Mouse (Mus musculus) neural tube, embryonic 14.5 days (tissue): ENCODE results near the gene Zfp800. TPM values are rescaled to one million over a fixed set of nuclear protein-coding genes. Genes with fewer than 3 reads are reported as not detected.

ENCODE experiments used
- ATAC-seq: fragments of 200-750 bp; cut with Nextera tagmentation; 2 replicates; pipeline ENCODE4 v1.8.0; 2017; ENCODE audit warnings: low read depth, mild to moderate bottlenecking, moderate TSS enrichment, moderate library complexity
- H3K27ac ChIP-seq: fragments of 300-500 bp; sonication (generic); 2 replicates; pipeline ENCODE4 v1.5.1; 2014; ENCODE audit warnings: low read depth, mild to moderate bottlenecking, control low read depth, low read length, moderate library complexity, mixed read lengths
- H3K27me3 ChIP-seq: fragments of 300-500 bp; sonication (generic); 2 replicates; pipeline ENCODE4 v1.6.1; 2014; ENCODE audit warnings: low read length; ENCODE audit not compliant: control insufficient read depth, insufficient read depth
- H3K36me3 ChIP-seq: fragments of 300-500 bp; sonication (generic); 2 replicates; pipeline ENCODE4 v1.6.1; 2014; ENCODE audit warnings: low read length, mixed read lengths; ENCODE audit not compliant: control insufficient read depth, insufficient read depth
- H3K4me1 ChIP-seq: fragments of 300-500 bp; sonication (generic); 2 replicates; pipeline ENCODE4 v1.6.1; 2014; ENCODE audit warnings: low read length; ENCODE audit not compliant: control insufficient read depth, insufficient read depth
- H3K4me2 ChIP-seq: fragments of 300-500 bp; sonication (generic); 2 replicates; pipeline ENCODE4 v1.6.1; 2014; ENCODE audit warnings: mild to moderate bottlenecking, low read depth, low read length, control low read depth
- H3K4me3 ChIP-seq: fragments of 300-500 bp; sonication (generic); 2 replicates; pipeline ENCODE4 v1.5.1; 2014; ENCODE audit warnings: low read depth, low read length, control low read depth, mixed read lengths
- H3K9ac ChIP-seq: fragments of 300-500 bp; sonication (generic); replicated peaks from 2 replicates; pipeline ENCODE4 v1.6.1; 2014; ENCODE audit warnings: low read depth, mild to moderate bottlenecking, control low read depth, low read length, mixed read lengths
- H3K9me3 ChIP-seq: fragments of 300-500 bp; sonication (generic); 2 replicates; pipeline ENCODE4 v1.6.1; 2016; ENCODE audit warnings: low read length; ENCODE audit not compliant: control insufficient read depth
- WGBS: fragments of 180-500 bp; shearing (Covaris S2); extraction: QIAGEN DNeasy Blood & Tissue Kit; methylation state at CpG from one replicate; pipeline ENCODE4 v1.1.7; 2014; 5-methylcytosine and 5-hydroxymethylcytosine counted together
- polyA plus RNA-seq: library from polyadenylated mRNA; unstranded; fragments of >200 nt; fragmentation: Nextera tagmentation; extraction: Ambion mirVana; gene quantifications from 2 replicates; pipeline ENCODE4 v1.2.1, GENCODE M21; 2014

The Zfp800 gene
- polyA plus RNA-seq, 1 experiment from 2014 or later, result 27.0 TPM

DNA sequence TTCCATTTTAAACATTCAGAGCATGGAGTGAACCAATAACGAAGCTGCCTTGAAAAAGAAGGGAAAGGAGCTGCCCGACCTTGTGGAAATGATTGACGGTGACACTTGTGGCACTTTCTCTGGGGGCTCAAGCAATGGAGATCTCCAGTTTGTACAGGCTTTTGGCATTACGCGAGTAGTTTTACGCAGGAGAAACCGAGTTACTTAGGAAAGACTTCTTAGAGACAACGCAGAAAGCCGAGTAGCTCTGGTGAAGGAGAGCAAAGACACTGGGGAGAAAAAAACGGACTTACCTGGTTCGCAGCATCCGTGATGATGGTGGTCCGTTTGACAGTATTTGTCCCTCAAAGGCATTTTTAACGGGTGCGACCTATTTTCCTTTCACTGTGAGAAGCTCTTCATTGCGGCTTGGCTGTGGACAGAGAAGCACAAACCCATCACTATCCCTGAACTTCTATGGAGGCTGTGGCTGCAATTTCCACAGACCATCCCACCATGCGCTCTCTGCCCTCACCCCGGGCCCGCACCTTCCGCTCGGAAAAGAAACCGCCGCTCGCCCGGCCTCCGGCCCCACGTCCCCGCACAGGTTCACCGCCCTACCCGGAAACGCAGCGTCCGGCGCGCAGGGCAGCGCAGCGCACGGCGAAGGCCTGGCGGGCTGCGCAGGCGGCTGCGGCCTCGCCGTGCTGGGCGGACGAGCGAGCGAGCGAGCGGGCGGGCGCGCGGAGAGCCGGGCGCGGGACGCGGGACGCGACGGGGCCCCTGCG, 137.2 kb downstream of the Zfp800 start:
- Histone ChIP-seq H3K36me3 (no peaks in the 10 kb centered on the region; the same call in 1 of the 2 replicates), H3K9ac (peak overlapping the region; percentile 66), H3K4me2 (peak overlapping the region; percentile 77), H3K4me1 (no peaks in the 10 kb centered on the region), H3K27ac (peak overlapping the region; percentile 81), H3K9me3 (no peaks in the 10 kb centered on the region), H3K4me3 (peak overlapping the region; percentile 89), H3K27me3 (0 out of 2 replicates have a peak, but pooled peaks cover 3% of the 10 kb centered on the region)
- 1% methylated on average over 64 of the region's 64 CpGs for WGBS
- ATAC-seq, result peak; percentile 38

DNA sequence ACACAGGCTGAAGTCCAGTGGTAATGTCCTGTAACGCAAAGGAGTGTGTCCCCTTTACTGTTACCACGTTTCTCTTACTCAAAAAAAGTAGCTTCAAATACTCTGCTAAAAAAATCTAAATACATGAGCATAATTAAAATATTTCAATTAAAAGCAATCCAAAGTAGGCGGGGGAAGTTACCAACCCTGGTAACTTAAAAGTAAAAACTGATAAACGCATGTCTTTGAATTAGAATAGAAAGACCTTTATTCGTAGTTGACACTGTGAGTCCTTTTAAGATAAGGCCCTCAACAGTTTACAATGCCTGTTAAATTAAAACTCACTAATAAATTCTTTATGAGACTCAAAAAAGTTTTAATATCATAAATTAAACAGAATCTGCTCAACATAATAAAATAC, 138.1 kb downstream of the Zfp800 start:
- WGBS, result 92% methylated on average over 5 of the region's 5 CpGs
- H3K4me3 ChIP-seq, result no peak overlapping the region
- no peak for ATAC-seq
- no peak overlapping the region for H3K27ac ChIP-seq
- H3K4me2 ChIP-seq, result no peak overlapping the region
- no peaks in the 10 kb centered on the region for H3K9me3 ChIP-seq
- H3K36me3 ChIP-seq, result no peaks in the 10 kb centered on the region; the same call in 1 of the 2 replicates
- no peaks in the 10 kb centered on the region for H3K4me1 ChIP-seq
- 0 out of 2 replicates have a peak, but pooled peaks cover 3% of the 10 kb centered on the region for H3K27me3 ChIP-seq
- H3K9ac ChIP-seq, result no peak overlapping the region

DNA sequence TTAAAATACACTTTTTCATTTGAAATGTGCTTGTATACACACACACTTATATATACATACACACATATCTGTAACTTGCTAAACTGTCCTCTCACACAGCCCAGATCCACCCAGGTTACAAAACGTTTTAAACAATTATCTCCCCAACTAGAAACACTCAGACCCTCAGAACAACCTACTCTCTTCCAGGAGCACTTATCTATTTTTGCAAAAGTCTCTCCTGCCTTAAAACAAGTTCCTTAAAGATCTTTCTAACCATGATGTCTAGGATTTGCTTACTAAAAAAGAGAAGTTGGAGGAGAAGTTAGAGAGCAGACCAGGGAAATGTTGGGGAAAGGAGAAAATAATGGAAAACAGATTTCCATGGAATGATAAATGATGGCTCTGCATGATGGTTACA, 139.4 kb downstream of the Zfp800 start:
- Histone ChIP-seq H3K4me2 (no peak overlapping the region), H3K27ac (no peak overlapping the region), H3K27me3 (0 out of 2 replicates have a peak, but pooled peaks cover 3% of the 10 kb centered on the region), H3K4me3 (no peak overlapping the region), H3K36me3 (no peaks in the 10 kb centered on the region; the same call in 1 of the 2 replicates), H3K9ac (no peak overlapping the region), H3K9me3 (no peaks in the 10 kb centered on the region), H3K4me1 (no peaks in the 10 kb centered on the region)
- no peak for ATAC-seq
- 67% methylated on average over 1 of the region's 1 CpGs for WGBS

DNA sequence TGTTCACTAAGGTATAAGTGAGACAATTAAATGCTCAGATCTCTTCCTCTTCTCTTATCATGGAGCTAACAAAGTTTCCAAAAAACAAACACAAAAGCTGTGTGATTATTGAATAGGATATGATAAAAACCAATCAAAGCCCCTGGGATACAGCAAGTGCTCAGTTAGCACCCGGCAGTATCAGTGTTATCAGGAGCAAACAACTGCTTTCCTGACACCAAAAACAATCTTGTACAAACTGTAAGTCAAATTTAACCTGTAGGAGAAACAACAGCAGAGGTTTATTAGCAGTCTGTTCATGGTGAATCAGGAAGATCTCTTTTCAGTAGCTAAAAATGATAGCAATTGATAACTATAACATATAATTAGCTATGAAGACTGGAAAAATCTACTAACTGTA, 140.0 kb downstream of the Zfp800 start:
- Histone ChIP-seq H3K27ac (no peak overlapping the region), H3K36me3 (no peaks in the 10 kb centered on the region; the same call in 1 of the 2 replicates), H3K4me1 (no peaks in the 10 kb centered on the region), H3K9me3 (no peaks in the 10 kb centered on the region), H3K27me3 (0 out of 2 replicates have a peak, but pooled peaks cover 3% of the 10 kb centered on the region), H3K4me2 (no peak overlapping the region), H3K4me3 (no peak overlapping the region), H3K9ac (no peak overlapping the region)
- 90% methylated on average over 1 of the region's 1 CpGs for WGBS
- no peak for ATAC-seq

DNA sequence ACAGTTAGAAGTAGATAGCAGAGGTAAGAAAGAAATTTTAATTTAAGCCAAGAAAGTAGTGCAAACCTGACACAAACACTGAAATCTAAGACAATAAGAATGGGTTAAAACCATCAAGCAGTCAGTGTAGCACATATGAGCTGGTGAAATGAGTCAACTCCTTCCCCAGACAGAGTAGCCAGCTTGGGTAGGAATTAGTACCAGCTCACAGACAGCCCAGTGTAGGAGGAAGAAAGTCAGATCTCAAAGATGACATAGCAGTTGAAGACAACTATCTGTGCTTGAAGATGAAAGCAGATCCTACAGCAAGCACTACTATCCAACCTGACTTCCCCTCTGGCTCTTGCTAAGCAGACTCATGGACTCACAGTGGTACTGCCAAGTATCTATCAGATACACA, 145.0 kb downstream of the Zfp800 start:
- no peak overlapping the region for H3K9ac ChIP-seq
- no peak overlapping the region for H3K27ac ChIP-seq
- H3K9me3 ChIP-seq, result no peaks in the 10 kb centered on the region
- H3K4me2 ChIP-seq, result no peak overlapping the region
- H3K27me3 ChIP-seq, result no peaks in the 10 kb centered on the region
- no peaks in the 10 kb centered on the region; the same call in 1 of the 2 replicates for H3K36me3 ChIP-seq
- no peaks in the 10 kb centered on the region for H3K4me1 ChIP-seq
- no peak for ATAC-seq
- H3K4me3 ChIP-seq, result no peak overlapping the region

DNA sequence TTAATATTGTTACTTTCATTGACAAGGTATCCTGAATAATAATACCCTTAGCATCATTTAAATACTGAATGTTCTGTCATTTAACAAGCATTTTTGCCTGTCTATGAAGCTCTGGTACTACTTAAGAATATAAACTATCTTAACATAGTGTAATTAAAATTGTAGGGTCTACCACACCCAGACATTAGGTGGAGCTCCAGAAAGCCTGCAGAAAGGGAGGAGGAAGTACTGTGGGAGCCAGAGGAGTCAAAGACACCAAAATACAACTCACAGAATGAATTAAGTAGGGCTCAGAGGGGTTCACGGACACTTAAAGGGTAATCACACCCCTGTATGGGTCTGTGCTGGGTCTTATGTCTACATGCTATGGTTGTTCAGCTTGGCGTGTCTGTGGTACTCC, 149.6 kb downstream of the Zfp800 start:
- Histone ChIP-seq H3K4me3 (no peak overlapping the region), H3K36me3 (peaks cover 10% of the 10 kb centered on the region; the same call in 1 of the 2 replicates), H3K9ac (no peak overlapping the region), H3K4me2 (no peak overlapping the region), H3K27ac (no peak overlapping the region), H3K4me1 (no peaks in the 10 kb centered on the region), H3K9me3 (no peaks in the 10 kb centered on the region), H3K27me3 (no peaks in the 10 kb centered on the region)
- WGBS, result 90% methylated on average over 2 of the region's 2 CpGs
- ATAC-seq, result no peak

DNA sequence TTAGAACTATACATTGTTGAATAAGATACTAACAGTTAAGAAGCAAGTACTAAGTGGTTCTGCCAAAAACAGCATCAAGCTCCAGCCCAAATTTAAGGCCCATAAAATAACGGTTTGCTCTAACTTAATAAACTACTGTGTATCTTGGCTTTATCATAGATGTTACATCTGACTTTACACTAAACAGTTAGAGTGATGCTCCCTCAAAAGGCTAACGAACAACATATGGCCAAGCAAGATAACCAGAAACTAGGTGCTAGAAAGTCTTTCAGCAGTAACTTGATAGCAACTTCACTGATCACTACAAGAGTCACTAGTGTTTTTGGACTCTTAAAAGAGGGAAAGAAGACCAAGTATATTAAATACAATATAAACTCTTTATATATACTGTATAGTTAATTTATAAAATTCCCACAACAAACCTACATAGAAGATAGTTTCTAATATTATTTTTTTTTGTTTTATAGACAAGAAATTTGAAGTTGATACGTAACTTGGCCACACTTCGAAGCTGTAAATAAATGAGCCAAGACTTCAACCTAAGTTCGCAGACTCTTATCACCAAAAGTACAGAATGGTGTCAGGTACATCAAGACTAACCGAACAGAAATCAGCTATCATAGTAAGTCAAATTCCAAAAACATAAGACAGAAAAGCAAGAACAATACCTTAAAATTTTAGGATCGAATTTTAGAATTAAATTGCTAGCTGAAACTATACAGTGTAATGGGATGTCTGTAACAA, 165.0 kb downstream of the Zfp800 start:
- Histone ChIP-seq H3K4me2 (no peak overlapping the region), H3K4me3 (no peak overlapping the region), H3K4me1 (no peaks in the 10 kb centered on the region), H3K9me3 (no peaks in the 10 kb centered on the region), H3K27me3 (no peaks in the 10 kb centered on the region), H3K36me3 (no peaks in the 10 kb centered on the region), H3K9ac (no peak overlapping the region), H3K27ac (no peak overlapping the region)
- WGBS, result 93% methylated on average over 7 of the region's 7 CpGs
- no peak for ATAC-seq

DNA sequence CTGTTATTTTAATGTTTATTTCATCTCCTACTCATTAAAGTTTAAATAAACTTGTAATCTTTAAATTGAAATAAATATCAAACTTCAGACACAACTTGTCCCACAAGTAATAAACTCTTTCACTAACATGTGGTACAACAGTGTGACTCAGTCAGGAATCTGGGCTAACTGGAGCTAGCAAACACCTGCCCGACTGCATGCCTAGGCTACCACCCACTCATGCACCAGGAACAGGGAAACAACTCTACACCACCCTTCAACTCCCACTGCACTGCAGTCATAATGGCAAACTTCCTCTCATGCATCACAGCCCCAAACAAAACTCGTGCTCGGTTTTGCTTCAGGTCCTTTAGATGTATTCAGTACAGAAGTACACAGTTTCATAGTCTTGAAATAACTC, 169.7 kb downstream of the Zfp800 start:
- WGBS, result 94% methylated on average over 3 of the region's 3 CpGs
- no peak overlapping the region for H3K27ac ChIP-seq
- H3K36me3 ChIP-seq, result no peaks in the 10 kb centered on the region
- no peak overlapping the region for H3K9ac ChIP-seq
- no peak overlapping the region for H3K4me3 ChIP-seq
- H3K9me3 ChIP-seq, result no peaks in the 10 kb centered on the region
- ATAC-seq, result no peak
- H3K27me3 ChIP-seq, result no peaks in the 10 kb centered on the region
- no peak overlapping the region for H3K4me2 ChIP-seq
- no peaks in the 10 kb centered on the region for H3K4me1 ChIP-seq

DNA sequence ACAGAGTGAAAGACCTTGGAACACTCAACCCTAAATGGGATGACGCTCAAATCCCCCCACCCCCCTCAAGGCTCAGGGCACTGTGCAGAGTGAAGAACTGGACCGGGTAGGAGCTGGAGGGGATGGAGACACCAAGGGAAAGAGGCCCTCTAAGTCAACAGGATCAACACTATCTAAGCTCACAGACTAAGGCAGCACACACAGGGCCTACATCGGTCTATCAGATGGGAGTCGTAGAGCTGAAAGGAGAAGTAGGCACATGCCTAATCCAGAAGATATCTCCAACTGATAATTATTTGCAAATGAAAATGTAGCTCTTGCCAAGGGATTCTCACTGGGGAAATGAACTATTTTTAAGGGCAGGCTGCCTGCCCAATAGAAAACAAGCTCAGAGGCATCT, 176.8 kb downstream of the Zfp800 start:
- Histone ChIP-seq H3K36me3 (no peaks in the 10 kb centered on the region), H3K27ac (no peak overlapping the region), H3K4me1 (no peaks in the 10 kb centered on the region), H3K27me3 (no peaks in the 10 kb centered on the region), H3K4me3 (no peak overlapping the region), H3K9me3 (no peaks in the 10 kb centered on the region), H3K4me2 (no peak overlapping the region), H3K9ac (no peak overlapping the region)
- no peak for ATAC-seq
- WGBS, result 87% methylated on average over 4 of the region's 4 CpGs
